Mouse (Mus musculus) hindbrain, embryonic 15.5 days (tissue): ENCODE data around the gene Nfic. TPM values are rescaled to one million over a fixed set of nuclear protein-coding genes. Genes with fewer than 3 reads are reported as not detected.

Experiments used
- ATAC-seq: fragments of 200-750 bp; cut with Nextera tagmentation; 2 replicates; pipeline ENCODE4 v1.8.0; 2017; ENCODE audit warnings: low read depth, moderate number of reproducible peaks, moderate TSS enrichment; ENCODE audit not compliant: low FRiP score
- H3K27ac ChIP-seq: fragments of 300-500 bp; sonication (generic); replicated peaks from 2 replicates; pipeline ENCODE4 v1.5.1; 2015; ENCODE audit warnings: mild to moderate bottlenecking, inconsistent platforms
- H3K27me3 ChIP-seq: fragments of 300-500 bp; sonication (generic); 2 replicates; pipeline ENCODE4 v1.6.1; 2015; ENCODE audit warnings: control low read depth, inconsistent platforms
- H3K36me3 ChIP-seq: fragments of 300-500 bp; sonication (generic); 2 replicates; pipeline ENCODE4 v1.6.1; 2015; ENCODE audit warnings: control low read depth, inconsistent platforms
- H3K4me1 ChIP-seq: fragments of 300-500 bp; sonication (generic); replicated peaks from 2 replicates; pipeline ENCODE4 v1.6.1; 2015; ENCODE audit warnings: control low read depth, inconsistent platforms
- H3K4me2 ChIP-seq: fragments of 300-500 bp; sonication (generic); 2 replicates; pipeline ENCODE4 v1.6.1; 2015; ENCODE audit warnings: moderate library complexity, mild to moderate bottlenecking, inconsistent platforms
- H3K4me3 ChIP-seq: fragments of 300-500 bp; sonication (generic); 2 replicates; pipeline ENCODE4 v1.5.1; 2015; ENCODE audit warnings: mild to moderate bottlenecking, inconsistent platforms
- H3K9ac ChIP-seq: fragments of 300-500 bp; sonication (generic); 2 replicates; pipeline ENCODE4 v1.6.1; 2015; ENCODE audit warnings: inconsistent platforms
- H3K9me3 ChIP-seq: fragments of 300-500 bp; sonication (generic); 2 replicates; pipeline ENCODE4 v1.6.1; 2016; ENCODE audit warnings: control low read depth, inconsistent platforms
- WGBS: fragments of 180-500 bp; shearing (Covaris S2); methylation state at CpG from one replicate; pipeline ENCODE4 v1.1.7; 2015; 5-methylcytosine and 5-hydroxymethylcytosine counted together
- polyA plus RNA-seq: library from polyadenylated mRNA; unstranded; fragments of >200 nt; fragmentation: Nextera tagmentation; extraction: Ambion mirVana; gene quantifications from 2 replicates; pipeline ENCODE4 v1.2.1, GENCODE M21; 2015

Nfic gene
- polyA plus RNA-seq: 26.6 and 28.0 TPM in 2 replicates

DNA sequence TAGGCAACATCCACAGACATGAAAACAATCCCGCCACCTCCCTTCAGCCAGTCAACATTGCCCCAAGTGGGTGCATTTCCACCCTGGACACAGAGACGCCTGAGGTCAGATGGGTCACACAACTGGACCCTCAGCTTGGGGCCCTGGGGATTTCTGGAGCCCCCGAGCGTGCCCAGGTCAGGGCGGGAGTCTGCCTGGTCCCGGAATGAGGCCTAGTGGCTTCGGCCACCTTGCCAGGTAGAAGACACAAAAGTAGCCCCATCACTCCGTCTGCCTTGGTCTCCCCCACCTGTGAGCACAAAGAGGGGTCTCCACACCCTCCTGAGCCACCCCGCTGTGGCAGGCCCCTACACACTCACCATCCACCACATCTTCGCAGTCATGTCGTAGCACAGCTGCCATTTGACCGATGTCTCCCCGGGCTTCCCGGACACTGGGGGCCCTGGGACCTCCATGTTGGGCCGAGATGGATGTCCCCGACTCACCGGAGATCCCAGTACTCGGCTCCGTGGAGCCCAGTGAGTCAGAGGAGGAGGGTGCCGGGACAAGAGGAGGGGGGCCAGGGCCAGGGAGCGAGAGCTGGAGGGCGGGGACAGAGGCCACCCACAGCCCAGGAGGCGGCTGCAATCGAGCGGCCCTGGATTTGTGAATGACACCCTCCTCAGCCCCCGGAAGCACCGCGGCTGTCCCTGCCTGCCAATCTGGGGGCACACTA is at the start of gene Nfic:
Gene Nfic (minus strand): TSS at position 455 of the 715 bp plus-strand sequence.
- Histone ChIP-seq H3K9ac (no peak within 1 kb of the TSS), H3K27ac (no peak within 1 kb of the TSS), H3K36me3 (no peaks in the 10 kb centered on the region), H3K9me3 (no peaks in the 10 kb centered on the region), H3K4me1 (no peaks in the 10 kb centered on the region), H3K4me3 (no peak within 1 kb of the TSS), H3K4me2 (no peak within 1 kb of the TSS), H3K27me3 (peaks cover 51% of the 10 kb centered on the region)
- no peak for ATAC-seq
- 68% methylated on average over 28 of the region's 28 CpGs for WGBS

GRCm38 (mm10) chr10:81502658-81503057 is 47.2 kb upstream of the Nfic start:
- Histone ChIP-seq H3K4me1 (peaks cover 7% of the 10 kb centered on the region; the same call in 1 of the 2 replicates), H3K36me3 (no peaks in the 10 kb centered on the region), H3K9me3 (no peaks in the 10 kb centered on the region), H3K9ac (peak overlapping the region; percentile 51), H3K4me2 (peak overlapping the region; percentile 86), H3K27ac (no peak overlapping the region), H3K27me3 (0 out of 2 replicates have a peak, but pooled peaks cover 8% of the 10 kb centered on the region), H3K4me3 (peak overlapping the region; percentile 48)
- 6% methylated on average over 36 of the region's 36 CpGs for WGBS
- ATAC-seq: 0 out of 2 replicates have a peak, but pooled peaks have one; percentile 13

DNA sequence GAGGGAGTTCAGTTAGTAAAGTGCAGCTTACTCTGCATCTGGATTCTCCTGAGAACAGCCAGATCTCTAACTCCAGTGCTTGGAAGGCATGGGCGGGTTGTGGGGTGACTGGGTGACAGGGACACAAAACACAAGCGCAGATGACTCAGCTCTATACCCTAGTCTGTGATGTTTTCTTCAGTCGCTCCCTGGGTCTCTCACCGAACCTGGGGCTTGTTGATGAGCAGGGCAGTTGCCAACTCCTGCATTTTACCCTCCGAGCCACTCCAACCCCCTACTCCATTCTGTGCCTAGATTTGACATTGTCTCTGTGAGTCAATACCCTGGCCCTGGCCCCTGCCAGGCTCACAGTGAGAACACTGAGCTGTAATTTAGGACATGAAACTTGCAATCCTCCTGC is 46.4 kb upstream of the Nfic start:
- Histone ChIP-seq H3K4me2 (no peak overlapping the region), H3K36me3 (no peaks in the 10 kb centered on the region), H3K9me3 (no peaks in the 10 kb centered on the region), H3K4me1 (peaks cover 13% of the 10 kb centered on the region), H3K27ac (no peak overlapping the region), H3K4me3 (no peak overlapping the region), H3K27me3 (0 out of 2 replicates have a peak, but pooled peaks cover 8% of the 10 kb centered on the region), H3K9ac (no peak overlapping the region)
- WGBS: 88% methylated on average over 5 of the region's 5 CpGs
- no peak for ATAC-seq

DNA sequence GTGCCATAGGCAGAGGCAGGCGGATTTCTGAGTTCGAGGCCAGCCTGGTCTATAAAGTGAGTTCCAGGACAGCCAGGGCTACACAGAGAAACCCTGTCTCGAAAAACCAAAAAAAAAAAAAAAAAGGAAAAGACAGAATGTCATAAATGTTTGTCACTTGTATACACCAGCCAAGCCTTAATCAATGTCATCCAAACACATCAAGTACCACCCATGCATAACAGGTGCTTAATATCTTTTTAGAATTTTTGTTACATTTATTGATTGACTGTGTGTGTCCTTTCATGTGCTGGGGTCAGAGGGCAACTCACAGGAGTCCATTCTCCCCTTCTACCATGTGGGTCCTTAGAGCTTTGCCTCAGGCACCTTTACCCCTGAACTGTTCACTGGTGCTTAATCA is 44.6 kb upstream of the Nfic start, which contains the start of gene S1pr4:
Gene S1pr4 (minus strand): TSS at position 101 of the 400 bp plus-strand sequence.
- Histone ChIP-seq H3K27ac (no peak within 1 kb of the TSS), H3K4me1 (peaks cover 20% of the 10 kb centered on the region), H3K9ac (no peak within 1 kb of the TSS), H3K9me3 (no peaks in the 10 kb centered on the region), H3K36me3 (no peaks in the 10 kb centered on the region), H3K4me2 (no peak within 1 kb of the TSS), H3K4me3 (no peak within 1 kb of the TSS), H3K27me3 (0 out of 2 replicates have a peak, but pooled peaks cover 8% of the 10 kb centered on the region)
- no peak for ATAC-seq
- WGBS: 93% methylated on average over 3 of the region's 3 CpGs

DNA sequence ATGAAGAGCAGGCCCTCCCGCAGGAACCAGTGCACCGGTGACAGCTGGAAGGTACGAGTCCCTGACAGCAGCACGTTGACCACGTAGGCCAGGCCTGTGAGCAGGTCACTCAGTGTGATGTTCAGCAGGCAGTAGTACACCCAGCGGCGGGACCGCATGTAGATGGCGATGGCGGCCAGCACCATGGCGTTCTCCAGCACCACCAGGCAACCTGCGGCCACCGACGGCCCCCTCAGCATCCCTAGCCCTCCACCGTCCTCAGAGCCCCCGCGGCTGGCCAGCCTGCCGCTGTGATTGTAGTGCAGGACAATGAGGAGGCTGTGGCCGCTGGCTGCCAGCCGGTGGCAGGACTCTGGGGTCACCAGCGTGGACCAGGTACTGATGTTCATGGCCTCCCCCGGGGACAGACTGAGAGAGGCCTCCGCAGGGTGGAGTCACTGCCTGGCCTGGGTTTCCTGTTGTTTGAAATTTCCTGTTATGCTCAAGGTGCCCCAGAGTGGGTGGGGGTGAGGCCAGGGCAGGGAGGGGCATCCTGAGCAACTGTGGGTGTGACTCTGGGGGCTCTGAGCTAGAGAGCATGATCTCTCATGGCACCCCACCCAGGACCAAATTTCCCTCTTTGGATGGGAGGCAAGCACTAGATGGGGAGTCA is 43.9 kb upstream of the Nfic start:
- WGBS: 77% methylated on average over 23 of the region's 23 CpGs
- no peak overlapping the region for H3K4me2 ChIP-seq
- no peak for ATAC-seq
- no peaks in the 10 kb centered on the region for H3K36me3 ChIP-seq
- peaks cover 26% of the 10 kb centered on the region for H3K4me1 ChIP-seq
- H3K27me3 ChIP-seq: 0 out of 2 replicates have a peak, but pooled peaks cover 8% of the 10 kb centered on the region
- H3K9ac ChIP-seq: no peak overlapping the region
- no peak overlapping the region for H3K27ac ChIP-seq
- no peak overlapping the region for H3K4me3 ChIP-seq
- H3K9me3 ChIP-seq: no peaks in the 10 kb centered on the region

DNA sequence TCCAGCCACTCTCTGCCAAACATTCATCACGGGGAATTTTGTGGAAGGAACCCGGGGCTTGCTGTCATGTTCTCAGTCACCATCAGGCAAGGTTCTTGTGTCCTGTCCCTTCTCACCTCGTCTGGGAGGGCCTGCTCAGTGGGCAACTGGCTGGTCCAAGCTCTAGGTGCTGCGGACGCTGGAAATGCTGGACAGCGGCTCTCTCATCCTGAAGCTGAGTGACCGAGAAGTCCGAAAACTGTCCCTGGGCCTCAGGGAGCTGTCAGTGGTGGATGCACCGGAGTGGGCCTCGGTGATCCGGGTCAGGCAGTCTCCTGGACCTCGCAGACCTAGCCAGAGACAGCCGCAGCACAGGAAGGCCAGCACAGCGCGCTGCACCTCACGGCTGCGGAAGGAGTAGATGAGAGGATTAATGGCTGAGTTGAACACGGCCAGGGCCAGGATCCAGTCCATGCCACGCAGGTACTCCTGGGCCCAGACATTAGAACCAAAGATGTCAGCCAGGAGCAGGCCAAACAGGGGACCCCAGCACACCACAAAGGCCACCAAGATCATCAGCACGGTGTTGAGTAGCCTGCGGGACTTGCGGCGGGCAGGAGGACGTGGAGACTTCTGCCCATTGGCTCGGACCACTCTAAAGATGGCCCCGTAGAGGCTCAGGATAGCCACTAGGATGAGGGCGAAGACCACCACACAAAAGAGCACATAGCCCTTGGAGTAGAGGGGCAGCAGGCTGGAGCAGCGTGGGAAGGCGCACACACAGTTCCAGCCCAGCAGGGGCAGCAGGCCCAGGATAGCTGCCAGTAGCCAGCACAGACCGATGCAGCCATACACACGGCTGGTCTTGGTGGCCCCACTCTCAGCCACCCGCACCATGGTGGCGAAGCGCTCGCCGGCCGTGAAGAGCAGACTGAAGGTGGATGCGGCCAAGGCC is 43.1 kb upstream of the Nfic start:
- Histone ChIP-seq H3K27me3 (0 out of 2 replicates have a peak, but pooled peaks cover 3% of the 10 kb centered on the region), H3K36me3 (no peaks in the 10 kb centered on the region), H3K4me1 (peaks cover 30% of the 10 kb centered on the region), H3K9me3 (no peaks in the 10 kb centered on the region), H3K9ac (no peak overlapping the region), H3K4me3 (no peak overlapping the region), H3K27ac (no peak overlapping the region), H3K4me2 (no peak overlapping the region)
- 87% methylated on average over 38 of the region's 38 CpGs for WGBS
- no peak for ATAC-seq

DNA sequence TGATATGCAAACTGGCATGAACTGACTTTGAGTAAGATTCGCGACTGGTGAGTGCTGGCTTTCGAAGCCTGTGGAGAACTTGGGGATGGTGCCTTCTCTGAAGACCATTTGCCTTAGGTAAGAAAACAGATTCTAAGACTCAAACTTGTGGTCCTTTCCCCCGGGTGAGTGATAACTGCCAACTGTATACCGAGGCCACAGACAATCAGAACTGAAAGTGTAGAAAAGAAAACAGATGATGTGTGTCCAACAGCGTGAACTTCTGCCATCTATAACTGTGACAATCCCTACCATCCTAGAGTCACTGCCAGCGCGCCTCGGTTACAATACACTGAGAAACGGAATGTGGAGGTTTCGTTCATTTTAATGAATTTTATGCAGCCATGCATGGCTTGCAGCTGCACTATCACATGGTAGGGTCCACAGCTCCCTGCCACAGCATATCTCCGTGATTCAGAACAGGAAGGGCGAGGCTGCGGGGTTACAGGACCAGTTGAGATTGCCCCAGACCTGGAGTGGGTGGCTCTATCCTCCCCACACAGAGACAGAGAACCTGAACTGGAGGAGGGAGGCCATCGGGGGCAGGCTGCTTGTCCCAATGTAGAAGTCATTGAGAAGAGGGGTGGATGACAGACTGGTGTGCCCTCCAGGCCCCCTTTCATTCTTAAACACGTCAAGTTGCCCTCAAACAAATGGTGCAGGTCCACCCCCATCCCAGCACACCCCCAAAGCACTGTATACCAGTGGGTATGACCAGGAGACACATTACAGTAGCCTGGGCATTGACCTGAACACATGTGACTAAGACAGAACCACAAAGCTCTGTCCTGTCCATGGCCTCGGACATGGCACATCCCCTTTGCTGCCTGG is 42.2 kb upstream of the Nfic start:
- WGBS: 84% methylated on average over 17 of the region's 17 CpGs
- peak overlapping the region; percentile 51; the same call in 1 of the 2 replicates for H3K9ac ChIP-seq
- peak overlapping the region; percentile 87 for H3K27ac ChIP-seq
- no peaks in the 10 kb centered on the region for H3K9me3 ChIP-seq
- no peak for ATAC-seq
- H3K4me3 ChIP-seq: peak overlapping the region; percentile 81
- 0 out of 2 replicates have a peak, but pooled peaks cover 2% of the 10 kb centered on the region for H3K27me3 ChIP-seq
- peaks cover 5% of the 10 kb centered on the region for H3K36me3 ChIP-seq
- peaks cover 26% of the 10 kb centered on the region for H3K4me1 ChIP-seq
- peak overlapping the region; percentile 99 for H3K4me2 ChIP-seq

- Histone ChIP-seq H3K4me1 (peaks cover 26% of the 10 kb centered on the region), H3K27ac (peak overlapping the region; percentile 87), H3K36me3 (peaks cover 7% of the 10 kb centered on the region), H3K9ac (peak overlapping the region; percentile 51), H3K4me2 (peak overlapping the region; percentile 99), H3K4me3 (peak overlapping the region; percentile 81), H3K27me3 (0 out of 2 replicates have a peak, but pooled peaks cover 2% of the 10 kb centered on the region), H3K9me3 (no peaks in the 10 kb centered on the region)
- 30% methylated on average over 4 of the region's 4 CpGs for WGBS
- ATAC-seq: no peak
Measured at GRCm38 (mm10) chr10:81496969-81497368, 41.5 kb upstream of the Nfic start.

DNA sequence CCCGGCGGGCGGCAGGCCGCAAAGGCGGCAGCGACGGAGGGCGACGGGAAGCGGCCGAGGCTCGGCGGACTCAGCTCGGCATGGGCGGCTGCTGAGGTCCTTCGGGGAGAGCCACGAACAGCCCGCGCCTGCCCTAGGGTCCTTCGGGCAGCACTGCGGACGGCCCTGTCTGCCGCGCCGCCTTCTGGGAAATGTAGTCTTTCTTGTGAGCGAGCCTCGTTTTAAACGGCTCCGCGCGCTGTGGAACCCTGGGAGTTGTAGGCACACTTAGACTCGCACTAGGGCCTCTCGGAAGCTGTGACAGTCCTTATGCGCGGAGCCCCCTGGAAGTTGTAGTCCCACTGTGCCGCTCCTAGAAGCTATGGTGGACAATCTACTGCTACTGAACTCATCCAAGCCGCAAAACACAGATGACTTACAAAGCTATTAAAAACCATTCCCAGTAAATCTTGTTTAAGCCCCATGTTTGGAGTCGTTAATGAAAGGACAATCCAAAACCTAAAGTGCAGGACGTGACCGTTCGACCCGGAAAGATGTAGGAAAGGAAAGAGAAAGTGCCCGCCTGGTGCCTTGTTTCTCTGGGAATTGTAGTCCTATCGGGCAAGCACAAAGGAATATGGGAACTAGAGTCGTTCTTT is 40.9 kb upstream of the Nfic start, which contains the start of gene Ncln:
Gene Ncln (minus strand): TSS at position 129 of the 638 bp plus-strand sequence.
- H3K4me3 ChIP-seq: peak within 1 kb of the TSS; percentile 81
- WGBS: 0% methylated on average over 43 of the region's 45 CpGs
- H3K9me3 ChIP-seq: no peaks in the 10 kb centered on the region
- peaks cover 12% of the 10 kb centered on the region for H3K36me3 ChIP-seq
- H3K9ac ChIP-seq: peak within 1 kb of the TSS; percentile 94
- peaks cover 26% of the 10 kb centered on the region for H3K4me1 ChIP-seq
- H3K27ac ChIP-seq: peak within 1 kb of the TSS; percentile 87
- H3K27me3 ChIP-seq: no peaks in the 10 kb centered on the region
- ATAC-seq: peak; percentile 97
- H3K4me2 ChIP-seq: peak within 1 kb of the TSS; percentile 99

DNA sequence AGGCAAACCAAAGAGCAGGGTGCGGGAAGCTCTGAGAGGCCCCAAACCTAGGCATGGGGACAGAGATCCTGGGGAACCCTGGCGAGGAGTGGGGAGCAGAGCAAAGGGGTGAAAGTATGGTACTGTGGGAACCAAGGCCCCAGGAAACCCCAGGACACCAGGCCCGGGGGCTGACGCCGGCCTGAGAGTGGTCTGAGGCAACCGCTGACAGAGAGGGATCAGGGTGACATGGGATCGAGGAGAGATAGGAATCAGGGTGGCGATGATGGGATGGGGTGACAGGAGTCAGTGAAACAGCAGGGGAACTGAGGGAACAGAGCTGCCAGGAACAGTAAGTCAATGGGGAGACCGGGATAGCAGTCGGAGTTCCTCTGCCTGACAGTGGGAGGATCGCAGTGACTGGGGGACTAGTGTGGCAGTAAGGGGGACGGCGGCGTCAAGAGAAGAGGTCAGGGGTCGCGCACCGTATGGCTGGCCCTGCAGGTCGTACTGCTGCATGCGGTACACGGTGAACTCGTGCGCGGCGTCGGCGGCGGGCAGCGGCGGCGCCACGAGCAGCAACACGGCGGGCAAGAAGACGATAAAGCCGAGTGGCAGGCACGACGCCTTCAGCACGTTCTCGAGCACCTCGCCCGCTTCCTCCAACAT is 40.3 kb upstream of the Nfic start:
- H3K4me2 ChIP-seq: peak overlapping the region; percentile 99
- peaks cover 26% of the 10 kb centered on the region for H3K4me1 ChIP-seq
- peaks cover 19% of the 10 kb centered on the region for H3K36me3 ChIP-seq
- peak; percentile 15 for ATAC-seq
- no peaks in the 10 kb centered on the region for H3K27me3 ChIP-seq
- peak overlapping the region; percentile 87 for H3K27ac ChIP-seq
- H3K4me3 ChIP-seq: peak overlapping the region; percentile 81
- H3K9me3 ChIP-seq: no peaks in the 10 kb centered on the region
- peak overlapping the region; percentile 94 for H3K9ac ChIP-seq
- 2% methylated on average over 41 of the region's 41 CpGs for WGBS
